Mouse (Mus musculus) lung, postnatal 0 days (tissue): ENCODE measurements around the gene Sval1.

ENCODE experiments used
- CTCF ChIP-seq: IDR thresholded peaks from 2 replicates; pipeline ENCODE4 v1.5.1; 2016; ENCODE audit warnings: antibody characterized with exemption, mild to moderate bottlenecking
- EP300 ChIP-seq: IDR thresholded peaks from 2 replicates; pipeline ENCODE4 v1.6.1; 2016; ENCODE audit warnings: antibody characterized with exemption, mild to moderate bottlenecking, control low read depth

GRCm38 (mm10) chr6:41967840-41968239 is 16.4 kb downstream of the Sval1 start, which contains the start of gene Sval3:
- no peak for TF ChIP-seq CTCF
- no peak for TF ChIP-seq EP300
